Mouse (Mus musculus): ENCODE data around the gene Eya2. TPM values are rescaled to one million over a fixed set of nuclear protein-coding genes. Genes with fewer than 3 reads are reported as not detected.

Gene Eya2
- polyA plus RNA-seq, 1 experiment from 2014 or later, result 49.2 TPM

DNA sequence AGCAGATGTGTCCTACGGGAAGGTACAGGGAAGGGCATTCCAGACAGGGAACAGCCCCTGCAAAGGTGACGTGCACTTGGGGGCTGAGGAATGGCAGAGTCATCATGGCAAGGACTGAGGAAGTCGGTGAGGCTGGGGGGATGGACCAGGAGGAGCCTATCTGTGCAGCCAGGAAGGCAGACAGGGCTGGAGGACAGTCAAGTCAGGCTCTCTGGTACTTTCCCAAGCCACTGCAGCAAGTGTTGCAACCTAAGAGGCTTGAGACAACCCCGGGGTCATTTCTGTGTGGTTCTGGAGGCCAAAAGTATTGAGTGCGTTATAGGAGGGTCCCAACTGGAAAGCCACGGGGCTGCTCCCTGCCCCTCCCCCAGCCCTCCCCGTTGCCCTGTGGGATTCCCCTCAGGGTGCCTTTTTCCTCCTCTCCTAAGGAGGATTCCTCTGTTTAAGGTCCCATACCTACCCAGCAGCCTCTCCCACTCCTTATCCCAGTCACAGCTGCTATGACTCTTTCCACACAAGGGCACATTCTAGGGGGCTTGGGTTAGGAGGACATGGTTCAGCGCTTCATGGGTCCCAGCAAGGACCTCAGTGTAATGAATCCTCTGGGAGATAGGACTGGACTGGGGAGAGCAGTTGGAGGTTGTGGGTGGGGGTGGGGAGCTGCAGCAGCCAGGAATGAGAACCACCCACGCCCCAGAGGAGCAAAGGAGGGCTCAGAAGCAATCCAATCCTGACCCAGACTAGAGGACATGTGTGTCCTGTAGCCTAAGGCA lies 108.4 kb downstream of the Eya2 start:
- in situ Hi-C loops (cut with MboI; ENCODE audit: low pct_unique_long_range_greater_than_20kb), result no loop called here
- ATAC-seq (no peak), DNase-seq (ENCODE audit: low read depth, low spot score) (no peak)
- CTCF ChIA-PET, result interaction anchor here (1.1 kb wide), 1 partner anchor 9 kb away, joined by 3 read pairs; no protein-coding TSS in a partner anchor
- TF ChIP-seq CTCF (IDR thresholded peaks at IDR 0.05), result no peak
- POLR2A ChIA-PET, result no interaction called here
- no peaks in the 10 kb centered on the region for H3K27me3 ChIP-seq

DNA sequence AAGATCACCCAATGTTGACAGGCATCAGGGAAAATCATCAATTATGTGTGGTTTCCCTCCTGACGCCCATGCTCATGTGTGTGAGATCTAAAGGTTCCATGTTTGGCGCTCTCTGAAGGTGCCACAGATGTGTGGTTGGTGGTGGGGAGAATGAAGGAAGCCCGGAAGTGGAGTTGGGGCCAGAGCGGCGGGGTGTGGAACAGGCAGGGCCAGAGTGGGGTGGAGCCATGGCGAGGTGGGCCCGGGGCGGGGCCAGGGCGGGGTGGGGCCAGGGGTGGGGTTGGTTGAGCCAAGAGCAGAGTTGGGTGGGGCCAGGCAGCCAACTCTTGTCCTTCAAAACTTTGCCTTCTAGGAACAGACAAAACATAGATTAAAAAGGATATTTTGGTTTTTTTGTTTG lies 113.4 kb downstream of the Eya2 start:
- ChIA-PET CTCF (no interaction called here), POLR2A (interaction anchor here (0.6 kb wide), 1 partner anchor 105 kb away, joined by 3 read pairs; no protein-coding TSS in a partner anchor)
- DNase-seq (ENCODE audit: low read depth, low spot score), result no peak
- in situ Hi-C loops (cut with MboI; ENCODE audit: low pct_unique_long_range_greater_than_20kb), result no loop called here
- ATAC-seq, result no peak
- H3K27me3 ChIP-seq, result no peaks in the 10 kb centered on the region
- no peak for TF ChIP-seq CTCF (IDR thresholded peaks at IDR 0.05)

GRCm38 (mm10) chr2:165716688-165717087 lies 121.9 kb downstream of the Eya2 start:
- ChIA-PET CTCF (interaction anchor here (0.7 to 1.5 kb wide), 2 partner anchors 10 to 11 kb away, joined by 4 to 5 read pairs; no protein-coding TSS in a partner anchor), POLR2A (no interaction called here)
- no peaks in the 10 kb centered on the region for H3K27me3 ChIP-seq
- ATAC-seq (no peak), DNase-seq (ENCODE audit: low read depth, low spot score) (no peak)
- no peak for TF ChIP-seq CTCF (IDR thresholded peaks at IDR 0.05)
- in situ Hi-C loops (cut with MboI; ENCODE audit: low pct_unique_long_range_greater_than_20kb), result no loop called here

DNA sequence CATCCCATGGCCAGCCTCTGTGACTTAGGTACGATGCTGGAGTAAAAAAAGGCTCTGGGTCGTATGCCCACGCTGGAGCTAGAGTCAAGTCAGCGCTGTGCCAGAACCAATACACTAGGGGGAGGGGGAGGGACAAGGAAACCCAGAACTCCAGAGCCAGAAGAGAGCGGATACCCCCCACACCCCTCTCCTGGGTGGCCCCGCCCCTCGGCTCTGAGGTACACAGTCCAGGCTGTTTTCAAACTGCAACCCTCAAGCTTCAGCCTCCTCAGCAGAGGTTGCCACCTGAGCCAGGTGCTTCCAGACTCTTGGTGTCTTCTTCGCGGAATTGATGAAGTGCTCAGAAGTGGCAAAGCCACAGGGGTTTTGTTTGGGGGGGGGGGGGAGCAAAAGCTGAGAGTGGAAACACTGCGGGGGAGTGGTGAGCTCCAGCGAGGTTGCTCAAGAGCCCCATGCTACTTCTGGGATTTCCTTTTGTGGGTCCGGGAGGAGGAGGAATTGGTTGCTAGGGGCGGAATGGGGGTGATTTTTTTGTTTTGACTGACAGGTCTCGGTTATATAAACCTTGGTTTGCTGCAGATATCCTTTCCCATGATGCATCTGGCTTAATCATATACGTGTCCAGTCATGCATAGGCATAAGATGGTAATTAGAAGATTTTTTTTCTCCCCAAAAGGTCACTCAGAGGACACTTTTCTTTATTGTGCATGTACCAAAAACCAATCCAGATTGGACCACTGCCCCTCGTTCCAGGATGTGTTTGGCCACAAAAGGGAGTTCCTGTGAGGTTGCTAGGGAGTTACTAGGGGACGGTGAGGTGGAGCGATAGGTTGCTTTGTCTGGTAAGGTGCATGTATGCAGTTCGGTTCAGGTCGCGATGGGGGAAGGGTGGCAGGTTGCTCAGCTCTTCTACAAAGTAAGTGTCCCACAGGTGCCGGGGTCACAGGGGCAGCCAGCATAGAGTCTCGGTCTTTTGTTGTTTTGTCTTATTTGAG lies 122.6 kb downstream of the Eya2 start:
- no peak for TF ChIP-seq CTCF (IDR thresholded peaks at IDR 0.05)
- no peaks in the 10 kb centered on the region for H3K27me3 ChIP-seq
- in situ Hi-C loops (cut with MboI; ENCODE audit: low pct_unique_long_range_greater_than_20kb), result no loop called here
- CTCF ChIA-PET, result interaction anchor here (1.5 kb wide), 1 partner anchor 10 kb away, joined by 4 read pairs; no protein-coding TSS in a partner anchor
- DNase-seq (ENCODE audit: low read depth, low spot score), result no peak
- POLR2A ChIA-PET, result no interaction called here
- ATAC-seq, result no peak

- TF ChIP-seq CTCF (IDR thresholded peaks at IDR 0.05), result no peak
- H3K27me3 ChIP-seq, result no peaks in the 10 kb centered on the region
- POLR2A ChIA-PET, result no interaction called here
- in situ Hi-C loops (cut with MboI; ENCODE audit: low pct_unique_long_range_greater_than_20kb), result no loop called here
- ATAC-seq (no peak), DNase-seq (ENCODE audit: low read depth, low spot score) (no peak)
- CTCF ChIA-PET, result no interaction called here
These were observed 124.5 kb downstream of the Eya2 start for GRCm38 (mm10) chr2:165719382-165719781.

- CTCF ChIA-PET, result interaction anchor here (1.4 kb wide), 1 partner anchor 10 kb away, joined by 3 read pairs; no protein-coding TSS in a partner anchor
- in situ Hi-C loops (cut with MboI; ENCODE audit: low pct_unique_long_range_greater_than_20kb), result no loop called here
- ATAC-seq (no peak), DNase-seq (ENCODE audit: low read depth, low spot score) (no peak)
- POLR2A ChIA-PET, result interaction anchor here (0.6 to 0.7 kb wide), 3 partner anchors 94 to 1101 kb away, joined by 3 to 5 read pairs (median 3); no protein-coding TSS in a partner anchor
- no peak for TF ChIP-seq CTCF (IDR thresholded peaks at IDR 0.05)
- no peaks in the 10 kb centered on the region for H3K27me3 ChIP-seq
These were observed 127.1 kb downstream of the Eya2 start for GRCm38 (mm10) chr2:165721941-165722340.

DNA sequence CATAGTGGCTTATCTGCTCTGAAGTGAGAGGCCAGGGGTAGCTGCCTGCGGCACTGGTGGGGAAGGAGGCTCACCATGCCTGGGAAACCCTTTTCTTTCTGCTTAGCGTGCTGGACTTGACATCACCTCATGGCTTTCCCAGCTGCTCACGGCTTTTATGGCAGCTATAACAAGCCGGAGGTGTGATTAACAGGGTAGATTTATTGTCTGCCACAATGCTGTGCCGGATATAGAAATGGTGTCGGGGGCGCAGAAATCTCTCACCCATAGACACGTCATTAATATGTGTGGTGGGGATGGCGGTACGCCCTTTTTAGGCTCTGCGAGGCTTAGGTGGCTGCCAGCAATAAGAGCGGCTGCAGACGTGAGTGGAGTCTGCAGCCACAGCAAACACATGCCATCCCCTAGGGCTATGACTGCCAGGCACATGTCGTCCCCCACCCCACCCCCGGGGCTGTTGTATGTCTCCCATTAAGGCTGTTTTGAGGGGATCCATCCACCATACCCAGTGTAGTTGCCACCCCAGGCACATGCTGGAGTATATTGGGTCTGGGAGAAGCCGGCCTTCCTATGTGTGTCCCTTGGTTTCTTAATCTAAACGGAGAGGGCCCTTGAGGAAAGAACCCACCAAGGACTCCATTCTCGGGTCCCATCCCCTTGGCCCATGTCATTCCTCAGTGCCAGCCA lies 137.9 kb downstream of the Eya2 start:
- CTCF ChIA-PET, result no interaction called here
- ATAC-seq, result no peak
- no peaks in the 10 kb centered on the region for H3K27me3 ChIP-seq
- in situ Hi-C loops (cut with MboI; ENCODE audit: low pct_unique_long_range_greater_than_20kb), result no loop called here
- POLR2A ChIA-PET, result no interaction called here
- DNase-seq (ENCODE audit: low read depth, low spot score), result no peak
- TF ChIP-seq CTCF (IDR thresholded peaks at IDR 0.05), result no peak

- in situ Hi-C loops (cut with MboI; ENCODE audit: low pct_unique_long_range_greater_than_20kb), result no loop called here
- ChIA-PET CTCF (no interaction called here), POLR2A (no interaction called here)
- no peaks in the 10 kb centered on the region for H3K27me3 ChIP-seq
- TF ChIP-seq CTCF (IDR thresholded peaks at IDR 0.05), result no peak
- ATAC-seq, result no peak
- DNase-seq (ENCODE audit: low read depth, low spot score), result no peak
These were observed 138.9 kb downstream of the Eya2 start for GRCm38 (mm10) chr2:165733701-165734100.

DNA sequence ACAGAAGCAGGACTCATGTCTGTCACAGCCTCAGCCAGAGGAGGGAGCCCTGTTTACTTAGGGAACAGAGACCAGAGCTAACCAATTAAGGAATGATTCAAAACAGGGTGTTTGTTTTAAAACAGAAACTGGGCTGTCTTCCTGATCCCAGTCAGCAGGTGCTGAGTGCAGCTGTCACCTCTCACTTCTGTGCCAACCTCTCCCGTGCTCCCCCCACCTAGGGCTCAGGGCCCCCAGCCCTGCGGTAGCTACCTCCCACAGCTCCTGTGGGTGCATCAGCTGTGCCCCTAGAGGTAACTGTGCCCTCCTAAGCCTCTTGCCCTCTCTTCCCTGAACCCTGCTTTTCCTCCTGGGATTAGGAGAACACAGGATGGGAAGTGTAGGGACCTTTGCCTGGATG lies 141.5 kb downstream of the Eya2 start:
- CTCF ChIA-PET, result interaction anchor here (1.2 kb wide), 1 partner anchor 12 kb away, joined by 3 read pairs; no protein-coding TSS in a partner anchor

GRCm38 (mm10) chr2:165740381-165740780 lies 145.5 kb downstream of the Eya2 start:
- in situ Hi-C loops (cut with MboI; ENCODE audit: low pct_unique_long_range_greater_than_20kb), result no loop called here
- no peak for DNase-seq (ENCODE audit: low read depth, low spot score)
- ChIA-PET CTCF (no interaction called here), POLR2A (no interaction called here)
- H3K27me3 ChIP-seq, result no peaks in the 10 kb centered on the region
- ATAC-seq, result no peak
- TF ChIP-seq CTCF (IDR thresholded peaks at IDR 0.05), result no peak

More for the DNA sequence above, 141.5 kb downstream of the Eya2 start:
- POLR2A ChIA-PET, result no interaction called here
- in situ Hi-C loops (cut with MboI; ENCODE audit: low pct_unique_long_range_greater_than_20kb), result no loop called here
- ATAC-seq (no peak), DNase-seq (ENCODE audit: low read depth, low spot score) (no peak)
- TF ChIP-seq CTCF (IDR thresholded peaks at IDR 0.05), result no peak
- H3K27me3 ChIP-seq, result no peaks in the 10 kb centered on the region
